Mouse (Mus musculus): ENCODE data around the gene Gm13040. TPM values are rescaled to one million over a fixed set of nuclear protein-coding genes. Genes with fewer than 3 reads are reported as not detected.

The Gm13040 gene
- polyA plus RNA-seq (2014; fragmentation: Illumina TruSeq; extraction: RNeasy Lipid Tissue Mini Kit (QIAGEN cat#74804); ENCODE audit: low read depth, low replicate concordance), result not detected

DNA sequence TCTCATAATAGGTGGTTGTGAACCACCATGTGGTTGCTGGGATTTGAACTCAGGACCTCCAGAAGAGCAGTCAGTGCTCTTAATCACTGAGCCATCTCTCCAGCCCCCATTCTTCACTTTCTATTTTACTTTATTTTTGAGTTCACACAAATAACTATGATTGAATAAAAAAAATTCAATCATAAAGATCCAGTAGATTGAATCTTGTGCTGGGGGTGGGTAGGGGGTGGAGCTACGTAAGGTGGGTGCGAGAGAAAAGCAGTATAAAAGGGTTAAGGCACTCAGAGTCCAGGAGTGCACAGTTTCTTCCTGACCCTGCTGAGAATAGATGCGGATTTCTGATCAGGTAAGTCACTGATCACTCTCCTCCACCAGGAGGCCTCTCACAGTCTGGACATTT, at the start of gene Gm13040:
Gene Gm13040, plus strand, starts transcription at position 301 of the 400 bp plus-strand sequence.

DNA sequence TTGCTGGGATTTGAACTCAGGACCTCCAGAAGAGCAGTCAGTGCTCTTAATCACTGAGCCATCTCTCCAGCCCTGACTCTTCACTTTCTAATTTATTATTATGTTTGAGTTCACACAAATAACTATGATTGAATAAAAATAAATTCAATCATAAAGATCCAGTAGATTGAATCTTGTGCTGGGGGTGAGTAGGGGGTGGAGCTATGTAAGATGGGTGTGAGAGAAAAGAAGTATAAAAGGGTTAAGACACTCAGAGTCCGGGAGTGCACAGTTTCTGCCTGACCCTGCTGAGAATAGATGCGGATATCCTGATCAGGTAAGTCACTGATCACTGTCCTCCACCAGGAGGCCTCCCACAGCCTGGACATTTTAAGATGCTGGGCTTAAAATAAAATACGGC, 24.7 kb upstream of the Gm13040 start, which contains the start of gene Gm13043:
Gene Gm13043, plus strand, starts transcription at position 301 of the 400 bp plus-strand sequence.

DNA sequence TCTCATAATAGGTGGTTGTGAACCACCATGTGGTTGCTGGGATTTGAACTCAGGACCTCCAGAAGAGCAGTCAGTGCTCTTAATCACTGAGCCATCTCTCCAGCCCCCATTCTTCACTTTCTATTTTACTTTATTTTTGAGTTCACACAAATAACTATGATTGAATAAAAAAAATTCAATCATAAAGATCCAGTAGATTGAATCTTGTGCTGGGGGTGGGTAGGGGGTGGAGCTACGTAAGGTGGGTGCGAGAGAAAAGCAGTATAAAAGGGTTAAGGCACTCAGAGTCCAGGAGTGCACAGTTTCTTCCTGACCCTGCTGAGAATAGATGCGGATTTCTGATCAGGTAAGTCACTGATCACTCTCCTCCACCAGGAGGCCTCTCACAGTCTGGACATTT, 15.6 kb downstream of the Gm13040 start, which contains the start of the genes BC080695 and Gm13057:
Gene BC080695, plus strand, starts transcription at position 301 of the 400 bp plus-strand sequence.
Gene Gm13057, plus strand, starts transcription at position 310 of the 400 bp plus-strand sequence.

Other genes starting within 250 kb of the Gm13040 start
- gene Pdpn, start 236.4 kb upstream of the Gm13040 start, polyA plus RNA-seq (2014; fragmentation: Illumina TruSeq; extraction: RNeasy Lipid Tissue Mini Kit (QIAGEN cat#74804); ENCODE audit: low read depth, low replicate concordance), result 0.77 TPM
- gene Lrrc38, start 186.2 kb upstream of the Gm13040 start, polyA plus RNA-seq (2014; fragmentation: Illumina TruSeq; extraction: RNeasy Lipid Tissue Mini Kit (QIAGEN cat#74804); ENCODE audit: low read depth, low replicate concordance), result not detected
- gene Pramel1, start 141.5 kb upstream of the Gm13040 start, polyA plus RNA-seq (2014; fragmentation: Illumina TruSeq; extraction: RNeasy Lipid Tissue Mini Kit (QIAGEN cat#74804); ENCODE audit: low read depth, low replicate concordance), result not detected
- 5.3 TPM for gene Pramef8, start 123.5 kb upstream of the Gm13040 start, polyA plus RNA-seq (2014; fragmentation: Illumina TruSeq; extraction: RNeasy Lipid Tissue Mini Kit (QIAGEN cat#74804); ENCODE audit: low read depth, low replicate concordance)
- not detected for gene Oog4, start 85.6 kb upstream of the Gm13040 start, polyA plus RNA-seq (2014; fragmentation: Illumina TruSeq; extraction: RNeasy Lipid Tissue Mini Kit (QIAGEN cat#74804); ENCODE audit: low read depth, low replicate concordance)
- not detected for gene Gm13043, start 24.6 kb upstream of the Gm13040 start, polyA plus RNA-seq (2014; fragmentation: Illumina TruSeq; extraction: RNeasy Lipid Tissue Mini Kit (QIAGEN cat#74804); ENCODE audit: low read depth, low replicate concordance)
- not detected for gene BC080695, start 15.7 kb downstream of the Gm13040 start, polyA plus RNA-seq (2014; fragmentation: Illumina TruSeq; extraction: RNeasy Lipid Tissue Mini Kit (QIAGEN cat#74804); ENCODE audit: low read depth, low replicate concordance)
- gene Gm13057, start 15.8 kb downstream of the Gm13040 start, polyA plus RNA-seq (2014; fragmentation: Illumina TruSeq; extraction: RNeasy Lipid Tissue Mini Kit (QIAGEN cat#74804); ENCODE audit: low read depth, low replicate concordance), result not detected
- gene Gm13083, start 79.0 kb downstream of the Gm13040 start, polyA plus RNA-seq (2014; fragmentation: Illumina TruSeq; extraction: RNeasy Lipid Tissue Mini Kit (QIAGEN cat#74804); ENCODE audit: low read depth, low replicate concordance), result not detected
- gene Gm13088, start 121.3 kb downstream of the Gm13040 start, polyA plus RNA-seq (2014; fragmentation: Illumina TruSeq; extraction: RNeasy Lipid Tissue Mini Kit (QIAGEN cat#74804); ENCODE audit: low read depth, low replicate concordance), result not detected
- not detected for gene Gm13089, start 166.8 kb downstream of the Gm13040 start, polyA plus RNA-seq (2014; fragmentation: Illumina TruSeq; extraction: RNeasy Lipid Tissue Mini Kit (QIAGEN cat#74804); ENCODE audit: low read depth, low replicate concordance)
- not detected for gene Gm13078, start 183.5 kb downstream of the Gm13040 start, polyA plus RNA-seq (2014; fragmentation: Illumina TruSeq; extraction: RNeasy Lipid Tissue Mini Kit (QIAGEN cat#74804); ENCODE audit: low read depth, low replicate concordance)

Data from liver, adult 10 weeks (tissue).